Mouse (Mus musculus): ENCODE data around the gene Ankrd54.

- no peak for TF ChIP-seq POLR2A (IDR thresholded peaks at IDR 0.05; ENCODE audit: extremely low read depth, insufficient read depth, low read length)
- TF ChIP-seq CTCF (IDR thresholded peaks at IDR 0.05; ENCODE audit: extremely low read depth, insufficient read depth, low read length), result no peak
Measured at GRCm38 (mm10) chr15:79099456-79099855, 36.8 kb upstream of the Ankrd54 start.
